Mouse (Mus musculus) C3H10T1/2 (cell line): ENCODE results near the gene Mbnl2. TPM values are rescaled to one million over a fixed set of nuclear protein-coding genes. Genes with fewer than 3 reads are reported as not detected.

Source experiments
- polyA plus RNA-seq, 2 experiments: library from polyadenylated mRNA; unstranded; fragments of >200 nt; fragmentation: generic; extraction: Trizol; gene quantifications; one replicate each; pipeline ENCODE4 v1.2.1; 2012; ENCODE audit warnings: missing spikeins in 2 of 2

Mbnl2 gene
- 1 to 10 TPM; 1.2 to 6.9 TPM for polyA plus RNA-seq

DNA sequence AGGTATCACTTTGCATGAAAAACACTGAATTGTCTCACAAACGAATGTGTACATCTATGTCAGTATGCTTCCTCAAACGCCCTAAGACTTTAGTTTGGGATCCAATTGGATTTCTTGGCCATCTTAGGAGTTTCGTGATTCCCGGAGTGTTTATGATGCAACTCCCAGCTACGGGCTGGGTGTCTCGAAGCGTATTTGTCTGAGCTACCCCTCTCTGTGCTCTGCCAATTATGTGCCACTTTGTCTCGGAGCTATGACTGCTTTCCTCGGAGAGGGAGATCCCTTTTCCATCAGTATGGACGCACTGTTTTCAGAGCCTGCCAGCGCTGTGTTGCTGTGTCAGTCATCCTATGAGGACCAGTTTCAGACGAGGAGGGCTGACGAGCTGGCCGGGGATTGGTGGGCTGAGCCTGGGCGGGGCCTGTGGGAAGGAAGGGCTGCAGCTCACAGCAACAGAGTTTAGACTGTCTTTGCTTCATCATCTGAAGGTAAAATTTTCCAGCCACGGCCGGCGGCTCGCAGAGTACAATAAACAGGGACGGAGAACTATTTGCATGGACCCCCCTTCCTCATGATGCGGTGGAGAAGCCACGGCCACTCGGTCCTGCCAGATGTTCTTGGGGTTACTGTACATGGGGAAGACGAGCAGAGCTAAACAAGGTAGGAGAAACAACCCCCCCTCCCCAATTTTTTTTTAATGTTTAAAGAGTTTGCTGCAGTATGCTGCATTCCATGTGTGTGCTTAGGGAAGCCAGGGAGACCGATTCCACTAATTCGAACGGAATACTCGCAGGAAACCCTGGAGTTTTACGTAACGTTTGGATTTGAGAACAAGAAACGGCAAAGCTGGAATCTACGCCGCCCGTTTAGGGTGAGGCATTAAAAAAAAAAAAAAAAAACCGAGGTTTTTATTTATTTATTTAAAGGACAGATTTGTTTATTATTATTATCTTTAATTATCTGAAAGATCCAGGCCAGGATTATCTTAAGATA, at the start of gene Mbnl2:
Mbnl2 (plus strand) TSS at position 424 of the 993 bp plus-strand sequence.

DNA sequence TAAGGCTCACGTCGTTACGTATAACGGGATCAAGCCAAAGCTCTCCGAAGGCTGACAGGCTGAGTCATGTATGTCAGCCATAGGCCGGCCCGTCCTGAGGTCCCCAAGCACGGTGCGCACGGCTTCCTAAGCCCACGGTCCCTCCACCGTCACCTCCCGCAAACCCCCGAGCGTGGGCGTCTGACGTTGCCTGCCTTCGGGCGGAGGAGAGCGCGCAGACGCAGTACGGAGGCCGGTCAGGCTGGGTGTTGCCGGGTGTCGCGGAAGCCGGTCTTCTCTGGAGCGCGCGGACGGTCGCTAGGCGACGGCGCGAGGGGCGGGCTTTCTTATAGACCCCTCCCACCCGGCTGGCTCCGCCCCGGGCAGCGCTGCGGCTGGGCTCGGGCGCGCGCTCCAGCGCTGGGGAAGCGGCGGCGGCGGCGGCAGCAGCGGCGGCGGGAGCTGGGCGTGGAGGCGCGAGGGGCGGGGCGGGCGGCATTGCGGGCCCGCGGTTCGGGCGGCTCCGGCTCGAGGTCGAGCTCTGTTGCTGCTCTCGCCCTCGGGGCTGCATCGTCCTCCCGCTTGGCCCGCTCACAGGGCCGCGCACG, 202.6 kb downstream of the Mbnl2 start, which contains the start of gene Rap2a:
Rap2a (plus strand) TSS at position 463 of the 587 bp plus-strand sequence.

Other genes with a start within 250 kb of the Mbnl2 start
- gene Oxgr1, start 233.2 kb upstream of the Mbnl2 start, polyA plus RNA-seq, result not detected
- 1 to 10 TPM; 3.4 to 7.7 TPM for gene Rap2a, start 202.8 kb downstream of the Mbnl2 start, polyA plus RNA-seq